Mouse (Mus musculus) kidney, adult 2 months (tissue): ENCODE measurements at regions not wholly inside any gene's neighbourhood (a gene's known extent, or its start where the extent isn't known, plus 50 kb on each side); places are given as distances from the start of the nearest gene placed in this dataset.

Experiments used
- CTCF ChIP-seq: fragments of 200-500 bp; conservative IDR thresholded peaks from 2 replicates; pipeline ENCODE4 v1.5.1; 2011; ENCODE audit warnings: low read depth, mild to moderate bottlenecking, control low read depth, low read length, moderate library complexity, mixed read lengths; ENCODE audit not compliant: insufficient read depth, insufficient read length
- POLR2A ChIP-seq: fragments of 200-500 bp; IDR thresholded peaks from one replicate; pipeline ENCODE4 v1.6.1; 2011; ENCODE audit warnings: low read depth, low read length, control low read depth

DNA sequence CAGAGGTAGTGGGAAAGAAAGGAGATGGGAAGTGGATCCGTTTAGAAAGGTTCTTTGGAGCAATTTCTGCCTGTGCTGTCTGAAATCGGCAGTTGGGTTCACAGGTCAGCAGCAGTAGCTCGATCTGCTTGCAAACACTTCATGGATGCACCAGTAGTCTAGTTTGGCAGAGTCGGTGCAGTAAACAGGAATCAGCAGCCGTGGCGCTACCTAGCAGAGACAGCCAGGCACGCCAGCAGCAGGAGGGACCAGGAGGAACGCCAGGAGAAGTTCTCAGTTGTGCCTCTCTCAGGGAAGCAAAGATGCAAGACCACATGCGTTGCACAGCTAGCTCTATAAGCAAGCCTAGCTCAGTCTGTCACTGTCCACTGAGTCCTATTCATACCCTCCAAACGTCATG is 71.0 kb upstream of the Fam241a start:
- TF ChIP-seq CTCF, result no peak
- no peak for TF ChIP-seq POLR2A
